Mouse (Mus musculus) kidney, adult 11 months (tissue): ENCODE measurements around the gene Prom2.

Experiments used
- DNase-seq: peaks from one replicate; pipeline ENCODE4 v3.0.0; 2022

Prom2 gene

DNA sequence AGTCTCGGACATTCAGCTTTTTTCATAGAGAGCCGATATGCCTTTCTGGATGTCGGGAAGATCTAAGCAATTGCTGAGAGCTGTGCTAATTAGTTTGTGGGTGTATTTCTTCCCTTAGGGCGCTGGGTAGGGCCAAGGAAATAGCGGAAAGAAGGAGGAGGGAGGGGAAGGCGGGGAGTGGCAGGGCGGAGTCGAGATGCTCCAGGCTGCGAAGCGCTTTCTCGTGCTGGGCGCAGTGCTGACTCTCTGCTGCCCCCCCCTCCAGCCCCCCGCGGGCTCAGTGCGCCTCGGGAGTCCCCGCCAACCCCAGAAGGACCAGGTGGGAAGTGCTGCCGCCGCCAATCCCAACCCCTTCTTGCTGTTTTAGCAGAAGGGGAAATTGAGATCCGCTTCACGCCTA is 58.3 kb downstream of the Prom2 start:
- DNase-seq = no peak

DNA sequence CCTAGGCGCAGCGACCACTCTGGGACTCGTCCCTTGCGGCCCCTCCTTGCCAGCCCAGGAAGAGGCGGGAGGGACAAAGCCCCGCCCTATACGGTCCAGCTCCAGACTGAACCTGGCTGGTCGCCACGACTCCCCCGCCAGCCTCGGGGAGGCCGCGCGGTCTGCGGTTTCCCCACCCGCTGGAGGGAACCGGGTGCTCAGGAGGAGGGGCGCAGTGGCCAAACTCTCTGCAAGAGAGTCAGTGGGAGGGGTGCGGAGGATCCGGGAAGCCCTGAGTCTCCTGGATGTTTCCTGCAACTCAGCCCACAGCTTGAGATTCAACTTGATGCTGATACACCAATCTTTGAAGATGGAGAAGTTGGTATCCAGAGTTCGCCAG is 58.7 kb downstream of the Prom2 start:
- peak; percentile 63 for DNase-seq

DNA sequence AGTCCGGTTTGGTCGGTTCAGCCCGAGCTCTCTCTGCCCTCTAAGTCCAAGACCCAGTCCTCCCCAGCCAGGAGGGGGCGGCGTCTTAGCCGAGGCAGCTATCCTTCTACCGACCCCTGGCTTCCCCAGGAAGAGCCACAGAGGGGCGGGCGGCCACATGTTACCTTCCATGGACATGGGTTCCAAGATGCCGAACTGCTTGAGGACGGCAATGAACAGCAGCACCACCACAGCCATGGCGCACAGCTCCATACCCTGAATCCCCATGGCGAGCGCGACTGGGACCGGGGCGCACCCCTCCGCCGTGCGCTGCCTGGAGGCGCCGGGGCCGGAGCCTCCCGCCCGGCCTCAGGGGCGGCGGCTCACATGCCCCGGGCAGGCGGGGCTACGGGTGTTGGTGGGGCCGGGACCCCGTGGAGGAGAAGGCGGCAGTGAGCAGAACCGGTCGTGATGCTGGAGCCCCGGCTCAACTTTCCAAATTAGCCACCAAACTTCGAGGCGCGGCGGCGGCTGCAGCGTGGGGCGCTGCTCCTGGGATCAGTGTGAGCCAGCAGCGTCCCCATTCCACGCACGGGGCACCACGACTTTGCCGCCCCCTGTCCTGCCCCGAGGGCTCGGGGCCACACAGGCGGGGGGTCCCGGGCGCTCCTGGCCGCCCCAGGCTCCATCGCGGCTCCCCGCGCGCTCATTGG is 59.3 kb downstream of the Prom2 start:
- no peak for DNase-seq

DNA sequence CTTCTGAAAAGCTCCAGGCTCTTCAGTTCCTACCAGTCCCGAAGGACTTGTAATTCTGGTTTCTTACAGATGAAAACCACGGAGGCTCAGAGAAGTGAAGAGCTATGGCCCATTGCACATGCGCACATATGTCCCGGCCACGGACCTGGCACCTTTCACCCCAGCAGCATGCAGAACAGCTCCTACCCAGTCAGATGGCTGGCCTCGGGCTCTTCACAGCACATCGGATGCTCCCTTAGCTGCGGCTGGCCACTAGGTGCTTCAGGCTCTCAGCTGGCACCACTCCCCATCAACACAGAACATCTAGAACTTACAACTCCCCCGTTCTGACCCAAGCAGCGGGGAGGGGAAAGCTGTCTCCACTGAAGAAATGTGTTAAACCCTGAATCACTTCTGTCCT is 61.5 kb downstream of the Prom2 start:
- DNase-seq = no peak

- DNase-seq = no peak
Measured at GRCm38 (mm10) chr2:127479210-127479609, 62.1 kb downstream of the Prom2 start.
